Mouse (Mus musculus) large intestine, adult 2 months (tissue): Measurements from ENCODE around the gene 1700028J19Rik. TPM values are rescaled to one million over a fixed set of nuclear protein-coding genes. Genes with fewer than 3 reads are reported as not detected.
A peak's percentile ranks its signal among the peaks of the same experiment; 100 is the strongest.
"Not testable (repeated sequence)": the region's sequence is repeated elsewhere in the genome, so short reads cannot be mapped to it uniquely, and the experiment has no call there.

ENCODE experiments used
- DNase-seq: peaks from one replicate; pipeline ENCODE4 v3.0.0-alpha.2; 2012; ENCODE audit warnings: low read depth, low spot score
- WGBS: fragments of 180-500 bp; shearing (Covaris S2); methylation state at CpG from one replicate; pipeline ENCODE4 v1.1.7; 2018; 5-methylcytosine and 5-hydroxymethylcytosine counted together
- polyA plus RNA-seq: library from polyadenylated mRNA; depleted of rRNA; stranded (reverse); fragments of >200 nt; gene quantifications from 2 replicates; pipeline ENCODE4 v1.2.3, GENCODE M21; 2012

The 1700028J19Rik gene
- polyA plus RNA-seq, 1 experiment = 2.1 TPM

- whole genome bisulfite sequencing = 57% methylated on average over 6 of the region's 6 CpGs
- no peak for DNase-seq
Observed at GRCm38 (mm10) chr7:44254930-44255329, 8.4 kb upstream of the 1700028J19Rik start.

- WGBS = 66% methylated on average over 15 of the region's 15 CpGs
- no peak for DNase-seq
Observed at GRCm38 (mm10) chr7:44253023-44253616, 6.6 kb upstream of the 1700028J19Rik start.

GRCm38 (mm10) chr7:44250732-44251275, 4.3 kb upstream of the 1700028J19Rik start:
- not testable (repeated sequence) for DNase-seq
- 86% methylated on average over 17 of the region's 17 CpGs for WGBS

GRCm38 (mm10) chr7:44249248-44249647, 2.8 kb upstream of the 1700028J19Rik start:
- DNase-seq = no peak
- WGBS = 81% methylated on average over 4 of the region's 4 CpGs

- 47% methylated on average over 2 of the region's 2 CpGs for WGBS
Observed at GRCm38 (mm10) chr7:44247971-44248370, 1.5 kb upstream of the 1700028J19Rik start.

GRCm38 (mm10) chr7:44246984-44247470, 532 bp upstream of the 1700028J19Rik start:
- 1% methylated on average over 23 of the region's 23 CpGs for WGBS
- no peak for DNase-seq

More at GRCm38 (mm10) chr7:44247971-44248370, 1.5 kb upstream of the 1700028J19Rik start:
- DNase-seq = no peak

GRCm38 (mm10) chr7:44244080-44244479, 2.4 kb downstream of the 1700028J19Rik start:
- no peak for DNase-seq
- WGBS = 53% methylated on average over 1 of the region's 1 CpGs

GRCm38 (mm10) chr7:44241163-44241562, 5.3 kb downstream of the 1700028J19Rik start:
- 71% methylated on average over 2 of the region's 2 CpGs for WGBS
- no peak for DNase-seq

- 40% methylated on average over 1 of the region's 1 CpGs for WGBS
- no peak for DNase-seq
Observed at GRCm38 (mm10) chr7:44240712-44241111, 5.8 kb downstream of the 1700028J19Rik start.

GRCm38 (mm10) chr7:44239913-44240312, 6.6 kb downstream of the 1700028J19Rik start:
- WGBS = 49% methylated on average over 2 of the region's 2 CpGs

GRCm38 (mm10) chr7:44235909-44236308, 10.6 kb downstream of the 1700028J19Rik start, which contains the start of gene Gm36864:
TSS of gene Gm36864 (plus strand) at chr7:44236177.
- 39% methylated on average over 3 of the region's 3 CpGs for WGBS
- DNase-seq = no peak

More at GRCm38 (mm10) chr7:44239913-44240312, 6.6 kb downstream of the 1700028J19Rik start:
- no peak for DNase-seq

- 19% methylated on average over 1 of the region's 1 CpGs for WGBS
- peak; percentile 42 for DNase-seq
Observed at GRCm38 (mm10) chr7:44225076-44225475, 21.4 kb downstream of the 1700028J19Rik start, which contains the start of gene Klk1. TSS of gene Klk1 (plus strand) at chr7:44225360.

GRCm38 (mm10) chr7:44222335-44222734, 24.2 kb downstream of the 1700028J19Rik start:
- DNase-seq = not testable (repeated sequence)
- WGBS = 82% methylated on average over 6 of the region's 6 CpGs

- peak; percentile 57 for DNase-seq
- WGBS = 37% methylated on average over 10 of the region's 10 CpGs
Observed at GRCm38 (mm10) chr7:44221601-44222000, 24.9 kb downstream of the 1700028J19Rik start.

GRCm38 (mm10) chr7:44215645-44216044, 30.9 kb downstream of the 1700028J19Rik start, which contains the start of gene Klk1b5:
TSS of gene Klk1b5 (plus strand) at chr7:44215945.
- DNase-seq = no peak
- WGBS = 67% methylated on average over 1 of the region's 1 CpGs

GRCm38 (mm10) chr7:44208307-44208706, 38.2 kb downstream of the 1700028J19Rik start:
- DNase-seq = no peak
- 88% methylated on average over 3 of the region's 3 CpGs for WGBS

- WGBS = 13% methylated on average over 3 of the region's 3 CpGs
- DNase-seq = not testable (repeated sequence)
Observed at GRCm38 (mm10) chr7:44207135-44207534, 39.4 kb downstream of the 1700028J19Rik start, which contains the start of gene Klk1b4. TSS of gene Klk1b4 (plus strand) at chr7:44207435.

GRCm38 (mm10) chr7:44197891-44198290, 48.6 kb downstream of the 1700028J19Rik start, which contains the start of gene Klk1b3:
TSS of gene Klk1b3 (plus strand) at chr7:44198191.
- WGBS = 26% methylated on average over 3 of the region's 3 CpGs
- DNase-seq = no peak

- 86% methylated on average over 1 of the region's 1 CpGs for WGBS
- not testable (repeated sequence) for DNase-seq
Observed at GRCm38 (mm10) chr7:44193466-44193865, 53.0 kb downstream of the 1700028J19Rik start.

- not testable (repeated sequence) for DNase-seq
Observed at GRCm38 (mm10) chr7:44187936-44188335, 58.6 kb downstream of the 1700028J19Rik start, which contains the start of gene Klk1b24. TSS of gene Klk1b24 (plus strand) at chr7:44188236.

- 18% methylated on average over 8 of the region's 8 CpGs for WGBS
- DNase-seq = not testable (repeated sequence)
Observed at GRCm38 (mm10) chr7:44186516-44186915, 60.0 kb downstream of the 1700028J19Rik start.
